Mouse (Mus musculus): Measurements from ENCODE around the gene Cdiptos. TPM values are rescaled to one million over a fixed set of nuclear protein-coding genes. Genes with fewer than 3 reads are reported as not detected.

Gene Cdiptos
- polyA plus RNA-seq, 1 experiment from 2014 or later: 0.67 TPM

GRCm38 (mm10) chr7:126932652-126933051 lies 43.2 kb downstream of the Cdiptos start:
- ATAC-seq (replicated peaks; ENCODE audit: low FRiP score) (no peak), DNase-seq (ENCODE audit: low spot score) (no peak)
- no peak overlapping the region for H3K4me3 ChIP-seq (ENCODE audit: low read depth, low read length)
- no peak overlapping the region for H3K4me2 ChIP-seq
- H3K4me1 ChIP-seq (replicated peaks; ENCODE audit: control insufficient read depth, insufficient read depth, low read length): peaks cover 10% of the 10 kb centered on the region; the same call in 1 of the 2 replicates
- 74% methylated on average over 2 of the region's 2 CpGs for WGBS
- no peaks in the 10 kb centered on the region for H3K27me3 ChIP-seq (replicated peaks; ENCODE audit: control insufficient read depth, insufficient read depth, low read length)
- H3K36me3 ChIP-seq (ENCODE audit: control insufficient read depth, insufficient read depth, low read length): peaks cover 18% of the 10 kb centered on the region; the same call in 1 of the 2 replicates
- no peak overlapping the region for H3K27ac ChIP-seq (ENCODE audit: low read depth, low read length)
- H3K9me3 ChIP-seq (ENCODE audit: control insufficient read depth, low read length): no peaks in the 10 kb centered on the region
- no peak overlapping the region for H3K9ac ChIP-seq (ENCODE audit: low read depth, low read length)

- peak overlapping the region; percentile 82 for H3K4me3 ChIP-seq (ENCODE audit: low read depth, low read length)
- peaks cover 7% of the 10 kb centered on the region; the same call in 1 of the 2 replicates for H3K36me3 ChIP-seq (ENCODE audit: control insufficient read depth, insufficient read depth, low read length)
- peak overlapping the region; percentile 66; the same call in 1 of the 2 replicates for H3K27ac ChIP-seq (ENCODE audit: low read depth, low read length)
- peak overlapping the region; percentile 94 for H3K4me2 ChIP-seq
- H3K27me3 ChIP-seq (replicated peaks; ENCODE audit: control insufficient read depth, insufficient read depth, low read length): no peaks in the 10 kb centered on the region
- no peaks in the 10 kb centered on the region for H3K9me3 ChIP-seq (ENCODE audit: control insufficient read depth, low read length)
- peak overlapping the region; percentile 92 for H3K9ac ChIP-seq (ENCODE audit: low read depth, low read length)
- no peak for DNase-seq (ENCODE audit: low spot score)
- H3K4me1 ChIP-seq (replicated peaks; ENCODE audit: control insufficient read depth, insufficient read depth, low read length): peaks cover 22% of the 10 kb centered on the region
- ATAC-seq (replicated peaks; ENCODE audit: low FRiP score): peak; percentile 61
- under 1% methylated on average over 27 of the region's 27 CpGs for WGBS
These were observed 46.9 kb downstream of the Cdiptos start for GRCm38 (mm10) chr7:126929046-126929445.

- H3K27ac ChIP-seq (ENCODE audit: low read depth, low read length): peak within 1 kb of the TSS; percentile 66
- no peaks in the 10 kb centered on the region for H3K9me3 ChIP-seq (ENCODE audit: control insufficient read depth, low read length)
- H3K4me2 ChIP-seq: peak within 1 kb of the TSS; percentile 94
- peaks cover 26% of the 10 kb centered on the region for H3K4me1 ChIP-seq (replicated peaks; ENCODE audit: control insufficient read depth, insufficient read depth, low read length)
- peaks cover 5% of the 10 kb centered on the region; the same call in 1 of the 2 replicates for H3K36me3 ChIP-seq (ENCODE audit: control insufficient read depth, insufficient read depth, low read length)
- ATAC-seq (replicated peaks; ENCODE audit: low FRiP score) (peak; percentile 96), DNase-seq (ENCODE audit: low spot score) (peak; percentile 91)
- WGBS: 2% methylated on average over 56 of the region's 56 CpGs
- H3K9ac ChIP-seq (ENCODE audit: low read depth, low read length): peak within 1 kb of the TSS; percentile 92
- H3K27me3 ChIP-seq (replicated peaks; ENCODE audit: control insufficient read depth, insufficient read depth, low read length): no peaks in the 10 kb centered on the region
- H3K4me3 ChIP-seq (ENCODE audit: low read depth, low read length): peak within 1 kb of the TSS; percentile 82
These were observed 47.4 kb downstream of the Cdiptos start, which contains the start of gene Kctd13 for GRCm38 (mm10) chr7:126928384-126929037. Gene Kctd13 (plus strand): TSS chr7:126928879.

- peak overlapping the region; percentile 16; the same call in 1 of the 2 replicates for H3K4me2 ChIP-seq
- no peak overlapping the region; the same call in 1 of the 2 replicates for H3K27ac ChIP-seq (ENCODE audit: low read depth, low read length)
- H3K4me1 ChIP-seq (replicated peaks; ENCODE audit: control insufficient read depth, insufficient read depth, low read length): peaks cover 32% of the 10 kb centered on the region
- WGBS: 14% methylated on average over 3 of the region's 3 CpGs
- ATAC-seq (replicated peaks; ENCODE audit: low FRiP score) (no peak), DNase-seq (ENCODE audit: low spot score) (no peak)
- no peaks in the 10 kb centered on the region for H3K27me3 ChIP-seq (replicated peaks; ENCODE audit: control insufficient read depth, insufficient read depth, low read length)
- H3K9me3 ChIP-seq (ENCODE audit: control insufficient read depth, low read length): no peaks in the 10 kb centered on the region
- H3K36me3 ChIP-seq (ENCODE audit: control insufficient read depth, insufficient read depth, low read length): peaks cover 3% of the 10 kb centered on the region; the same call in 1 of the 2 replicates
- H3K9ac ChIP-seq (ENCODE audit: low read depth, low read length): no peak overlapping the region
- H3K4me3 ChIP-seq (ENCODE audit: low read depth, low read length): no peak overlapping the region
These were observed 49.6 kb downstream of the Cdiptos start for GRCm38 (mm10) chr7:126926299-126926698.

- H3K27ac ChIP-seq (ENCODE audit: low read depth, low read length): no peak overlapping the region
- no peaks in the 10 kb centered on the region for H3K36me3 ChIP-seq (ENCODE audit: control insufficient read depth, insufficient read depth, low read length)
- H3K9ac ChIP-seq (ENCODE audit: low read depth, low read length): no peak overlapping the region
- 53% methylated on average over 5 of the region's 5 CpGs for WGBS
- H3K9me3 ChIP-seq (ENCODE audit: control insufficient read depth, low read length): no peaks in the 10 kb centered on the region
- H3K4me2 ChIP-seq: no peak overlapping the region
- DNase-seq (ENCODE audit: low spot score) (no peak), ATAC-seq (replicated peaks; ENCODE audit: low FRiP score) (no peak)
- H3K27me3 ChIP-seq (replicated peaks; ENCODE audit: control insufficient read depth, insufficient read depth, low read length): no peaks in the 10 kb centered on the region
- H3K4me1 ChIP-seq (replicated peaks; ENCODE audit: control insufficient read depth, insufficient read depth, low read length): peaks cover 27% of the 10 kb centered on the region
- H3K4me3 ChIP-seq (ENCODE audit: low read depth, low read length): no peak overlapping the region
These were observed 51.9 kb downstream of the Cdiptos start for GRCm38 (mm10) chr7:126923999-126924398.

- Histone ChIP-seq H3K4me3 (ENCODE audit: low read depth, low read length) (no peak within 1 kb of the TSS), H3K27ac (ENCODE audit: low read depth, low read length) (no peak within 1 kb of the TSS), H3K36me3 (ENCODE audit: control insufficient read depth, insufficient read depth, low read length) (no peaks in the 10 kb centered on the region), H3K4me1 (replicated peaks; ENCODE audit: control insufficient read depth, insufficient read depth, low read length) (peaks cover 22% of the 10 kb centered on the region), H3K9me3 (ENCODE audit: control insufficient read depth, low read length) (no peaks in the 10 kb centered on the region), H3K4me2 (no peak within 1 kb of the TSS; the same call in 1 of the 2 replicates), H3K27me3 (replicated peaks; ENCODE audit: control insufficient read depth, insufficient read depth, low read length) (no peaks in the 10 kb centered on the region), H3K9ac (ENCODE audit: low read depth, low read length) (no peak within 1 kb of the TSS)
- DNase-seq (ENCODE audit: low spot score) (no peak), ATAC-seq (replicated peaks; ENCODE audit: low FRiP score) (no peak)
- WGBS: 68% methylated on average over 5 of the region's 5 CpGs
These were observed 53.3 kb downstream of the Cdiptos start, which contains the start of gene Tmem219 for GRCm38 (mm10) chr7:126922624-126923060. Gene Tmem219 (minus strand): TSS chr7:126922917.

Other genes with a start within 250 kb of the Cdiptos start
- 34.0 and 39.3 TPM in 2 replicates for gene Mapk3, start 216.5 kb downstream of the Cdiptos start, polyA plus RNA-seq (2014; fragmentation: Nextera tagmentation; extraction: Ambion mirVana)
- gene Gdpd3, start 209.8 kb downstream of the Cdiptos start, polyA plus RNA-seq (2014; fragmentation: Nextera tagmentation; extraction: Ambion mirVana): 0.87 and 0.96 TPM in 2 replicates
- 49.1 and 52.2 TPM in 2 replicates for gene Ypel3, start 199.1 kb downstream of the Cdiptos start, polyA plus RNA-seq (2014; fragmentation: Nextera tagmentation; extraction: Ambion mirVana)
- 0.22 and 0.55 TPM in 2 replicates for gene Tbx6, start 194.6 kb downstream of the Cdiptos start, polyA plus RNA-seq (2014; fragmentation: Nextera tagmentation; extraction: Ambion mirVana)
- 266 and 269 TPM in 2 replicates for gene Ppp4c, start 183.6 kb downstream of the Cdiptos start, polyA plus RNA-seq (2014; fragmentation: Nextera tagmentation; extraction: Ambion mirVana)
- 0.21 TPM in 1 of 2 replicates, not detected in the other for gene Fam57b, start 178.4 kb downstream of the Cdiptos start, polyA plus RNA-seq (2014; fragmentation: Nextera tagmentation; extraction: Ambion mirVana)
- not detected in 2 replicates for gene 4930451I11Rik, start 144.5 kb downstream of the Cdiptos start, polyA plus RNA-seq (2014; fragmentation: Nextera tagmentation; extraction: Ambion mirVana)
- 0.52 and 1.6 TPM in 2 replicates for gene Doc2a, start 128.7 kb downstream of the Cdiptos start, polyA plus RNA-seq (2014; fragmentation: Nextera tagmentation; extraction: Ambion mirVana)
- 17.3 and 24.6 TPM in 2 replicates for gene Hirip3, start 114.1 kb downstream of the Cdiptos start, polyA plus RNA-seq (2014; fragmentation: Nextera tagmentation; extraction: Ambion mirVana)
- 124 and 130 TPM in 2 replicates for gene Ino80e, start 113.7 kb downstream of the Cdiptos start, polyA plus RNA-seq (2014; fragmentation: Nextera tagmentation; extraction: Ambion mirVana)
- gene Taok2, start 91.4 kb downstream of the Cdiptos start, polyA plus RNA-seq (2014; fragmentation: Nextera tagmentation; extraction: Ambion mirVana): 23.0 and 24.0 TPM in 2 replicates
- 23.2 and 23.9 TPM in 2 replicates for gene Tmem219, start 53.2 kb downstream of the Cdiptos start, polyA plus RNA-seq (2014; fragmentation: Nextera tagmentation; extraction: Ambion mirVana)
- 15.7 and 16.5 TPM in 2 replicates for gene Kctd13, start 47.2 kb downstream of the Cdiptos start, polyA plus RNA-seq (2014; fragmentation: Nextera tagmentation; extraction: Ambion mirVana)
- not detected in 2 replicates for gene Asphd1, start 26.5 kb downstream of the Cdiptos start, polyA plus RNA-seq (2014; fragmentation: Nextera tagmentation; extraction: Ambion mirVana)
- 0.27 TPM in 2 replicates for gene Sez6l2, start 25.5 kb downstream of the Cdiptos start, polyA plus RNA-seq (2014; fragmentation: Nextera tagmentation; extraction: Ambion mirVana)
- 72.2 and 74.4 TPM in 2 replicates for gene Cdipt, start 184 bp downstream of the Cdiptos start, polyA plus RNA-seq (2014; fragmentation: Nextera tagmentation; extraction: Ambion mirVana)
- gene Mvp, start 38.5 kb upstream of the Cdiptos start, polyA plus RNA-seq (2014; fragmentation: Nextera tagmentation; extraction: Ambion mirVana): 8.3 and 9.4 TPM in 2 replicates
- 0.41 TPM in 1 of 2 replicates, not detected in the other for gene Pagr1b, start 40.4 kb upstream of the Cdiptos start, polyA plus RNA-seq (2014; fragmentation: Nextera tagmentation; extraction: Ambion mirVana)
- 45.6 and 75.0 TPM in 2 replicates for gene Pagr1a, start 41.3 kb upstream of the Cdiptos start, polyA plus RNA-seq (2014; fragmentation: Nextera tagmentation; extraction: Ambion mirVana)
- gene Gm42742, start 45.0 kb upstream of the Cdiptos start, polyA plus RNA-seq (2014; fragmentation: Nextera tagmentation; extraction: Ambion mirVana): 19.8 and 52.9 TPM in 2 replicates
- gene Prrt2, start 45.1 kb upstream of the Cdiptos start, polyA plus RNA-seq (2014; fragmentation: Nextera tagmentation; extraction: Ambion mirVana): 4.5 and 5.4 TPM in 2 replicates
- 90.8 and 98.8 TPM in 2 replicates for gene Maz, start 50.9 kb upstream of the Cdiptos start, polyA plus RNA-seq (2014; fragmentation: Nextera tagmentation; extraction: Ambion mirVana)
- 152 and 170 TPM in 2 replicates for gene Kif22, start 66.4 kb upstream of the Cdiptos start, polyA plus RNA-seq (2014; fragmentation: Nextera tagmentation; extraction: Ambion mirVana)
- gene Zg16, start 111.2 kb upstream of the Cdiptos start, polyA plus RNA-seq (2014; fragmentation: Nextera tagmentation; extraction: Ambion mirVana): not detected in 2 replicates
- gene AI467606, start 115.3 kb upstream of the Cdiptos start, polyA plus RNA-seq (2014; fragmentation: Nextera tagmentation; extraction: Ambion mirVana): 12.3 and 13.7 TPM in 2 replicates
- gene Qprt, start 146.1 kb upstream of the Cdiptos start, polyA plus RNA-seq (2014; fragmentation: Nextera tagmentation; extraction: Ambion mirVana): 43.8 and 44.2 TPM in 2 replicates
- 12.7 and 14.4 TPM in 2 replicates for gene Spn, start 161.7 kb upstream of the Cdiptos start, polyA plus RNA-seq (2014; fragmentation: Nextera tagmentation; extraction: Ambion mirVana)
- gene Cd2bp2, start 220.0 kb upstream of the Cdiptos start, polyA plus RNA-seq (2014; fragmentation: Nextera tagmentation; extraction: Ambion mirVana): 50.3 and 59.5 TPM in 2 replicates
- 28.2 and 29.0 TPM in 2 replicates for gene Tbc1d10b, start 232.4 kb upstream of the Cdiptos start, polyA plus RNA-seq (2014; fragmentation: Nextera tagmentation; extraction: Ambion mirVana)
- gene Mylpf, start 232.8 kb upstream of the Cdiptos start, polyA plus RNA-seq (2014; fragmentation: Nextera tagmentation; extraction: Ambion mirVana): 31.5 and 33.6 TPM in 2 replicates